Mouse (Mus musculus): ENCODE measurements at regions not wholly inside any gene's neighbourhood (a gene's known extent, or its start where the extent isn't known, plus 50 kb on each side); places are given as distances from the start of the nearest gene placed in this dataset.
A peak's percentile ranks its signal among the peaks of the same experiment; 100 is the strongest.

- no peak for DNase-seq
Observed at GRCm38 (mm10) chr4:54460596-54460995, 484.3 kb upstream of the Zfp462 start.

DNA sequence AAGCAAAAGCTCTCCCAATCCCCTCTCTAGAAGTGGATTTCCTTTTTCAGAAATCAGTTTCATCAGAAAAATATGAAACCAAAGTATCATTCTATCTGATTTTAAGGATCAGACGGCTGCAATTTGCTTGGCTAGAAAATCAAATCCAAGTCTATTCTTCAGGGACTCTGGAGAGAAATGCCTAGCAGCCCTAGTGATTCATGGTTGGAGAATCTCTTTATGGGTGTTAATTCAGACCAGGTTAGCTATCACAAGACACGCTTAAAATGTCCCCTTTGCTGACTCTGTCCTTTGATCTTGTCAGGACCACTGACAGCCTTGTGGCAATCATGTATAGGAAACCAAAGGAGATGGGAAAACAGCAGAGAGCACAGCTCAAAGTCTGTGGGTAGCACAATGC lies 475.7 kb upstream of the Zfp462 start:
- no peak for DNase-seq

GRCm38 (mm10) chr4:54470022-54471008 lies 474.5 kb upstream of the Zfp462 start:
- DNase-seq = peak; percentile 56

- DNase-seq = peak; percentile 2
Observed at GRCm38 (mm10) chr4:54471009-54471408, 473.8 kb upstream of the Zfp462 start.

GRCm38 (mm10) chr4:54481766-54482165 lies 463.1 kb upstream of the Zfp462 start:
- DNase-seq = no peak

DNA sequence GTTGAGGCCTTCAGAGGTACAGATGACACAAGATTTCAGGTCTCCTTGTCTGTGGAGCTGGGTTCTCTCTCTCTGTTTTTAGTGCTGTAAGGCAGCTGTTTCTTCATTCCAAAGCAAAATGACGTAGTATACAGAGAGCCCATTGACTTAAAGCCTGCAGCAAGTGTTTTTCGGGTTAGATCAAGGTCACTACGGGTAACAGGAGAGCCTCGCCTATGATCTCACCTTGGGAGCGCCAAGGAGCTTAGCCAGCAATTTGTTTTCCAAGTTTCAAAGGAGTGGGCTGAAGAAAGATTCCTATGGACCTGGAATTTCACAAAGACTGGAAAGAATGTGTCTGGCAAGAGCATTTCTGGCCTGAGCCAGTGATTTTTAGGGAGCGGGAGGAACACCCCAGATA lies 451.8 kb upstream of the Zfp462 start:
- no peak for DNase-seq

DNA sequence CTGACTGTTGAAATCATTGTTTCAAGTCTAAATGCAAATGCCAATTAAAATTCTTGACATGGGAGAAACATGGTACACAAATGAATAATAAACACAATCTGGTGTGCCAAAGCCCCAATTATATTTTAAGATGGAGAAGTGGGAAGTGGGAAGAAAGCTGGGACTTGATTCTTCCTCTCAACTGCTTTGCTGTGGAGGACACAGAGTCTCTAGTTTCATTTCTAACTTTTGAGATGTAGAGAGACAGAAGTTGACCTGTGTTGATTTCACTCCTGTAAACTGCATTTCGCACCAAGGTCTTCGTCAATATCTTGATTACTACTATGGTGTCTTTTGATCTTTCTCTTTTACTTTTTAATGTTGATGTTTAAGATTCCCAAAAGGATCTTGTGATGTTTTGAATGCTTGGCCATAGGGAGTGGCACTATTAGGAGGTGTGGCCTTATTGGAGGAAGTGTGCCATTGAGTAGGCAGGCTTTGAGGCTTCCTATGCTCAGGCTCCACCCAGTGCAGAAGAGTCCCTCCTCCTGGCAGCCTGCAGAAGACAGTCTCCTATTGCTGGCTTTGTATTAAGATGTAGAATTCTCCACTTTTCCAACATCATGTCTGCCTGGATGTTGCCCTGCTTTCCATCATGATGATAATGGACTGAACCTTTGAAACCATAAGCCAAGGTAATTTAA lies 447.4 kb upstream of the Zfp462 start:
- no peak for DNase-seq

- no peak for DNase-seq
Observed at GRCm38 (mm10) chr4:54515934-54516333, 428.9 kb upstream of the Zfp462 start.

- no peak for DNase-seq
Observed at GRCm38 (mm10) chr4:54523283-54523682, 421.6 kb upstream of the Zfp462 start.

DNA sequence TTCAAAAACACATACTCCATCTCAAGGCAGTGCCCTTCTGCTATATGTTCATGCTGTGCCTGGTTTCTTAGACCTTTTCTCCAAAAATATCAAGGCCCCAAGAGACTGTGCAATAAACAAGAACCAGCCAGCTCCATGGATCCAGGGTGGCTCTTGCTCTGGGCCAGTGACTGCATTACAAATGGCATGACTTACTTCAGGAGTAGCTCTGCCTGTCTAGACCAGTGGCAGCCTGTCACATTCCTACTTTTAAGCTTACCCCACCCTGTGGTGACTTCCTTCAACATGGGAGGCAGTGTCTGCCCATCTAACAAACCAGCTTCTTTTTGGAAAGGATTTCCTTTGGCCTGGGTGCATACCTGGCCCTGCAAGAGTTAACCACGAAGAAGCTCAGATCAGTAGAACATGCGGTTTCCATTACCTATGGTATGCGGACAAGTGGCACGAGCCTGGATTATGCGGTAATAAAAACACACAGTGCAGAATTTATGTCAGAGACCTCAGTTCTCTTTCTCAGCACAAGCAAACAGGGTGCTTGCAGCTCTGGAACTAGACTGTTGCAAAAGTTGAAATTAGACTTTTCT lies 418.8 kb upstream of the Zfp462 start:
- no peak for DNase-seq

GRCm38 (mm10) chr4:54527660-54528059 lies 417.2 kb upstream of the Zfp462 start:
- DNase-seq = peak; percentile 58

- DNase-seq = no peak
Observed at GRCm38 (mm10) chr4:54531739-54532138, 413.1 kb upstream of the Zfp462 start.

DNA sequence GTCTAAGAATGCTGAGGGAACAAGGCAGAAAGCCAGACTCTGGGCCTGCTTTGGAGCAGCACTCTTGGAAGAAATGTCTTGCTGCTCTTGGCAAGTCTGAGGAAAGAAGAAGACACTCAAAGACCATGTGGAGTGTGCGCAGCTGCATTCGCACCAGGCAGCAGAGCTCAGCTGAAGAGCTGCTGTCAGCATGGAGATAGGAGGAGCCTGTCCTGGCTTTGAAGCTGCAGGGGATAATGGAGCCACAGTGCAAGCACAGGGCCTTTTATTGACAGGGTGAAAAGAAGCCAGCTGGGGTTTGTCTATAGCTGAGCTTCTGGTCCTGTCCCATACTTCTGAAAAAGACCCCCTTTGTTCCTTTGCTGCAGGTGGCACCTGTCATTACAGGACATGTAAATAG lies 411.0 kb upstream of the Zfp462 start:
- DNase-seq = no peak

GRCm38 (mm10) chr4:54552864-54553618 lies 391.8 kb upstream of the Zfp462 start:
- no peak for DNase-seq

GRCm38 (mm10) chr4:54563075-54563474 lies 381.8 kb upstream of the Zfp462 start:
- DNase-seq = no peak

GRCm38 (mm10) chr4:54573185-54573584 lies 371.7 kb upstream of the Zfp462 start:
- DNase-seq = no peak

GRCm38 (mm10) chr4:54587197-54587596 lies 357.7 kb upstream of the Zfp462 start:
- DNase-seq = peak; percentile 8

DNA sequence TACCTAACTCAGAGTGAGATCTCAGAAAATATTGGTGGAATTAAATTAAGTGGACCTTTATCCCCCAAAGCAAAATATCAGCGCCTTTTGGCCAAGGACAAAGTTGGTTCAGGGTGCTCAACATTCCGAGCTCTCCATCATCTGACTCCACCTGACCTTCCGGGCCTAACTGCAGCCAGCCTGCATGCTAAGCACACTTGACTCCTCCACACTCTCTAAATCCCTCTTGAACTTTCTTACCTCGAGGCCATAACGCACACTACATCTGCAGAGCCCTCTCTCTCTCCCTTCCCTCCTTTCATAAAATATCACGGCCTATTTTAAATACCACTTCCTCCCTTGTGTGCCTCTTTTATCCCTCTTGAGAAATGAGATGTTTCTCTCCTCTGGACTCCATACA lies 356.1 kb upstream of the Zfp462 start:
- no peak for DNase-seq

DNA sequence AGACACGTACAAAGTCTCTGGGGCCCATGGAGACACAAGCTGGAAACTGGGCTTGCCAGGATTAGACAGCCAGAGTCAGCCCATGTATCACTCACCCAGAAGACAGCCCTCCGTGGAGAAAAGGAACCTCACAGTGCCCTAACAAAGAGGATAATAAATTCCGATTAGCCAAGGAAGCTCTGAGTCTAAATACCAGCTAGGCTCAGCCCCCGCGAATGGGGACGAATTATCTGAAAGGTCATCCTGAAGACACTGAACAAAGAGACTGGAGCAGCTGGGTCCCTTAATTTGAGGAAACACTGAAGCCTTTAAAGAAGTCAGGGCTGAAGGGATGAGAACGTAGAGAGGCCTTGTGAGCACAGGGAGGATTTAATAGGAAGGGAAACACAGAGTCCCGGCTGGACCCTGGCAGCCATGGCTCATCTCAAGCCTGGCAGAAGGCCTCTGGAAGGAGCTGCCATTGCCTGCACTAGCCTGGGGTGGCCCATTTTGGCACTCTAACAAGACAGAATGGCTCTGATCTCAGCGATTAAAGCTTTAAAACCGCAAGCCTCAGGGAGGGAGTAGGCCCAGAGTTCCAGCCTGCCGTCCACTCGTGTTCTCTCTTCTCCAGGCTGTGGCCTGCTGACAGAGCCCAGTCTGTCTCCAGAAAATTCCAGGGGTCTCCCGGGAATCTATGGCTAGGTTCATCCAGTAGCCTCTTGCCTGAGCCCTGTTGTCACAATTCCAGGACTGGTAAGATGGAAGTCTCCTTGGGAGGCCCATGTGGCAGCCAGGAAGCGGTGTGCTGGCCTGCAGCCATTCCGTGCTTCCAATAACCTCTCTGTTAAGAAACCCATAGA lies 343.0 kb upstream of the Zfp462 start:
- DNase-seq = no peak

DNA sequence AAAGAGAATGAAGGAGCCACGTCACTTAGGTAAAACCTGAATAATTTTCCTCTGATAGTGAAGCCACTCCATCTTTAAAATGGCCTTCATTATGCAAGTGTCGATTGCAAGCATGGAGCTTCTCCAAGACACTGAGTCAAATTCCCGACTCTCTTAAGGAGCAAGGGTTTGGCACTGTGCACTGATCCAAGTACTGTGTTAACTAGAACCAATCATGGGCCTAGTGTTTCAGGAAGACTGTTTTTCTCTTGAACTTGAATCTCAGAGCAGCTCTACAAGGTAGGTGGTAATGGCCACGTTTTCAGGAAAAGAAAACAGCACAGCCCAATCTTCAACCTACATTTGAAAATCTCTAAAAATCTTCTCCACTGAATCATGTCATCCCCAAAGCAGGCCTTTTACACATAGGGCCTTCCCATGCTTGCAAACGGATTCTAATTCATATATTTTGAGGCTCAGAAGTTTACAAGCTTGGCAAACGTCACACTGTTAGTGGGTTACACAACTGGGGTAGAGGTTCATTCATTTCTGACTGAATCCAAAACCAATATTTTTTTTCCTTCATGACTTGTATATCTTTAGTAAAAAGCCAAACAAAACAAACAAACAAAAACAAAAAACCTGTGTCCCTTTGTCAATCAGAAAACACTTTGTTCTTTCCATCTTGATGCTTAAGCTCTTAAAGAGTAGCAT lies 342.2 kb upstream of the Zfp462 start:
- DNase-seq = no peak

DNA sequence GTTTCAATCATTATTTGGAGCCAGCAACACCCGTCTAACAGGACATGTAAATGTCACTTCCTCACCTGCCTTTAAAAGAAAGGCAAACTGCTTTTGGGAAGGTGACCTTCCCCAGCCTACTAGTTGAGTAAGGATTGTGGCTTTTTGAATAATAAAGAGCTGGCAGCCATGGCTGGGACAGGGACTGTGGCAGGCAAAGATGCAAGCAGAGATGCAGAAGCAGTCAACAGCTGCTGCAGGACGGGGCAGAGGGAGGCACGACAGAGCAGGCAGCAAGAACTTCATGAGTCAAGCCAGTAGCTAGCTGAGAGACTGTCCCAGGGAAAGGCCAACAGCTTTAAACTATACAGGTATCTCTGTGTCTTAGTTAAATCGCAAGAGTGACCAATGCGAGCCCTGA lies 334.7 kb upstream of the Zfp462 start:
- DNase-seq = no peak

Data from lung, postnatal 14 days (tissue).